Mouse (Mus musculus): ENCODE data around the gene Cnot3. TPM values are rescaled to one million over a fixed set of nuclear protein-coding genes. Genes with fewer than 3 reads are reported as not detected.

The Cnot3 gene
- polyA plus RNA-seq, 1 experiment from 2014 or later, result 40.5 TPM

DNA sequence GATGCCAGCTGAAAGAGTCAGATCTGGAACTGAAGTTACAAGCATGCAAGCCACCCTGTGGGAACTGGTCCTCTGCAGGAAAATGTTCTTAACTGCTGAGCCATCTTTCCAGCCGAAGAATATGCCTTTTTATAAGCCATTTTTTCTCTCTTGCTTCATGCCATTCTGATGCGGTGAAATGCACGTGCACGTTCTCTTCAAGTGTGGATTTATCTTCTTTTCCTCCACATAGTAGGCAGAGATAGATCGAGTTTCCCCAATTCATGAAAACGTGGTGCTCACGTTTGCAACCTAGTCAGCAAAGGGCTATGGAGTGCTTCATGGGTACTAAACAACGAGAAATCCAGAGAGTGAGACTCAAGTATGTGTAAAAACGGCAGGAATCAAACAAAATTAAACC, 1.2 kb upstream of the Cnot3 start:
- H3K27me3 ChIP-seq (replicated peaks; ENCODE audit: control insufficient read depth, insufficient read depth, low read length), result no peaks in the 10 kb centered on the region
- WGBS, result 27% methylated on average over 9 of the region's 9 CpGs
- H3K27ac ChIP-seq (ENCODE audit: low read depth, low read length), result no peak overlapping the region
- no peak for ATAC-seq
- no peaks in the 10 kb centered on the region for H3K9me3 ChIP-seq (replicated peaks; ENCODE audit: control insufficient read depth, low read length)
- peak overlapping the region; percentile 26; the same call in 1 of the 2 replicates for H3K9ac ChIP-seq (ENCODE audit: low read length)
- no peak for DNase-seq (ENCODE audit: low spot score)
- peak overlapping the region; percentile 36 for H3K4me3 ChIP-seq (ENCODE audit: low read depth, low read length)
- H3K36me3 ChIP-seq (ENCODE audit: control insufficient read depth, insufficient read depth, low read length), result peaks cover 35% of the 10 kb centered on the region
- peak overlapping the region; percentile 62 for H3K4me2 ChIP-seq (ENCODE audit: low read length)
- H3K4me1 ChIP-seq (ENCODE audit: control insufficient read depth, insufficient read depth, low read length), result peaks cover 28% of the 10 kb centered on the region

DNA sequence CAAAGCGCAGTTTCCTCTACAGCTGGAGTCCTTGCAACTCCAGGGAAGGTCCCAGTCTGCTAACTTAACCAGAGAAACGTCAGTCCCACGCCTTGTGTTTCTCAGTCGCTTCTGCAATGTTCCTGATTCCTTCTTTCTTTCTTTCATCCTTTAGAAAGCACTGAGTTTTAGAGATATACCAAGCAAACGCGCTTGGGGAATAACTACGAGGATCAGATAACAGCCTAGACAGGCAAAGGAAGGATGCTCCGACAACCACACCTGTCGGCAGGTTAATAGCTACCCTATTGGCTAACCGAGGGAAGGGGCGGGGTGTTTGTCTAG, 758 bp upstream of the Cnot3 start:
- peaks cover 28% of the 10 kb centered on the region for H3K4me1 ChIP-seq (ENCODE audit: control insufficient read depth, insufficient read depth, low read length)
- no peak overlapping the region for H3K27ac ChIP-seq (ENCODE audit: low read depth, low read length)
- H3K27me3 ChIP-seq (replicated peaks; ENCODE audit: control insufficient read depth, insufficient read depth, low read length), result no peaks in the 10 kb centered on the region
- H3K36me3 ChIP-seq (ENCODE audit: control insufficient read depth, insufficient read depth, low read length), result peaks cover 31% of the 10 kb centered on the region
- WGBS, result 0% methylated on average over 11 of the region's 11 CpGs
- DNase-seq (ENCODE audit: low spot score), result no peak
- peak overlapping the region; percentile 62 for H3K4me2 ChIP-seq (ENCODE audit: low read length)
- no peaks in the 10 kb centered on the region for H3K9me3 ChIP-seq (replicated peaks; ENCODE audit: control insufficient read depth, low read length)
- ATAC-seq, result no peak
- peak overlapping the region; percentile 26; the same call in 1 of the 2 replicates for H3K9ac ChIP-seq (ENCODE audit: low read length)
- peak overlapping the region; percentile 36 for H3K4me3 ChIP-seq (ENCODE audit: low read depth, low read length)

DNA sequence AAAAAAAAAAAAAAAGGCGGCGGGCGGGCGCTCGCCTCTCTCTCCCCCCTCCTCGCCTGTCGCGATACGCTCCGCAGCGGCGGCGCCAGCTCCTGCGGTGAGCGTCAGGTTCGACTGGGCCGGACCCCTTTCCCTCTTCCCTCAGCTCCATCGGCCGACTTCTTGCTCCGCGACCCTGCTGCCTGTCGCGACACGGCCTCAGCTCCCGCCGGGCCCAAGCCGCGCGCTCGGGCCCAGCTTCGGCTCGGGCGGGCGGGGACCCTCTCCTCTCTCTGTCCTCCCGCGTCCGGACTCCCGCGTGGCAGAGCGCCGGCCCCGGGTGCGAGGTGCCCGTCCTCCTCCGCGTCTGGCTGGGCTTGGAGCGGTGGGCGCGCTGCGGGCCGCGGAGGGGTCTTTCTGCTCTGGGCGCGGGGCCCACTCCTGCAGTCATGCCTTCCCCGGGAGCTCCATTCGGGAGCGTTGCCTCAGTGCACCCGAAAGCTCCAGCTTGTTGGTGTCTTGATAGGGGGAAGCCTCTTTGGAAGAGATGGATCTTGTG, 489 bp downstream of the Cnot3 start:
- DNase-seq (ENCODE audit: low spot score) (peak; percentile 15), ATAC-seq (peak; percentile 13; the same call in 1 of the 2 replicates)
- H3K9me3 ChIP-seq (replicated peaks; ENCODE audit: control insufficient read depth, low read length), result no peaks in the 10 kb centered on the region
- peak overlapping the region; percentile 98 for H3K9ac ChIP-seq (ENCODE audit: low read length)
- H3K27ac ChIP-seq (ENCODE audit: low read depth, low read length), result peak overlapping the region; percentile 98
- peaks cover 28% of the 10 kb centered on the region for H3K36me3 ChIP-seq (ENCODE audit: control insufficient read depth, insufficient read depth, low read length)
- peaks cover 28% of the 10 kb centered on the region for H3K4me1 ChIP-seq (ENCODE audit: control insufficient read depth, insufficient read depth, low read length)
- peak overlapping the region; percentile 89 for H3K4me2 ChIP-seq (ENCODE audit: low read length)
- peak overlapping the region; percentile 100 for H3K4me3 ChIP-seq (ENCODE audit: low read depth, low read length)
- WGBS, result 0% methylated on average over 46 of the region's 58 CpGs
- no peaks in the 10 kb centered on the region for H3K27me3 ChIP-seq (replicated peaks; ENCODE audit: control insufficient read depth, insufficient read depth, low read length)

DNA sequence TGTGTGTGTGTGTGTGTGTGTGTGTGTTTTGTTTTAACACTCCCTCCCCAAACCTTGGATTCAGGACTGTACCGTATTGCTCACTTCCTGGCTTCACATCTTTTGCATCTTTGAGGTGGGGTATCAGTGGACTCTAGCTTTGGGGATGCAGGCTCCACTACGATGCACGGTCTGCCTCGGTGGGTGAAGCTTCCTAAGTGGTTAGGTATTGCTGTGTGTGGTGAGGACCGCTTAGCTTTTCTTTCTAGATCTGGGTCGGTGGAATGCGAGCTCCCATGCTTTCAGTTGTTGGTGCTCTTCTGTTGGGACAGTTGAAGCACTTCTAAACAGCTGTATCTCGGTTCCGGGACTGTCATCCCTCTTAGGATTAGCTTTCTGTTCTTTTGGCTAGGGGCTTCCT, 1.1 kb downstream of the Cnot3 start:
- Histone ChIP-seq H3K4me2 (ENCODE audit: low read length) (peak overlapping the region; percentile 89), H3K4me1 (ENCODE audit: control insufficient read depth, insufficient read depth, low read length) (peaks cover 28% of the 10 kb centered on the region), H3K27ac (ENCODE audit: low read depth, low read length) (peak overlapping the region; percentile 98; the same call in 1 of the 2 replicates), H3K4me3 (ENCODE audit: low read depth, low read length) (peak overlapping the region; percentile 100), H3K27me3 (replicated peaks; ENCODE audit: control insufficient read depth, insufficient read depth, low read length) (no peaks in the 10 kb centered on the region), H3K9me3 (replicated peaks; ENCODE audit: control insufficient read depth, low read length) (no peaks in the 10 kb centered on the region), H3K9ac (ENCODE audit: low read length) (peak overlapping the region; percentile 98), H3K36me3 (ENCODE audit: control insufficient read depth, insufficient read depth, low read length) (peaks cover 28% of the 10 kb centered on the region)
- ATAC-seq, result no peak
- WGBS, result 24% methylated on average over 9 of the region's 9 CpGs
- no peak for DNase-seq (ENCODE audit: low spot score)

DNA sequence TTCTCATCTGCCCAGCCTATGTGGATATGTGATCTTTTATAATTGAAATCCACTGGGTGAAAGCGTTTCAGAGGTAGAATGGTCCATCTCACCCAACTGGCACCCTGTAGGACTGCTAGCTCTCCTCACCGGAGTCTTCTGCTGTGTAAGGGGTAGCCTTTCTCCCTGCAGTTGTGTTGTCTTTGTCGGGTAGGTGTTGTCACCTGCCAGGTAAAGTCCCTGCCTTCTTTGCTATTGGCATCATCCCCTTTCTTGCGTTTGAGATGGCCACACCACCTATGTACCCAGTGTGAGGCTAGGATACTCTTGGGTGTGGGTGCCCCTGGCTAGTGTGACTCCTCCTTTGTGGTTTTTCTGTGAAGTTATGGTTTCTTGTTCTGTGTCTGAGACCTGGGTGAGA, 1.6 kb downstream of the Cnot3 start:
- H3K9ac ChIP-seq (ENCODE audit: low read length), result peak overlapping the region; percentile 98
- ATAC-seq (no peak), DNase-seq (ENCODE audit: low spot score) (no peak)
- peak overlapping the region; percentile 89 for H3K4me2 ChIP-seq (ENCODE audit: low read length)
- WGBS, result 65% methylated on average over 4 of the region's 4 CpGs
- H3K9me3 ChIP-seq (replicated peaks; ENCODE audit: control insufficient read depth, low read length), result no peaks in the 10 kb centered on the region
- H3K27me3 ChIP-seq (replicated peaks; ENCODE audit: control insufficient read depth, insufficient read depth, low read length), result no peaks in the 10 kb centered on the region
- H3K4me1 ChIP-seq (ENCODE audit: control insufficient read depth, insufficient read depth, low read length), result peaks cover 28% of the 10 kb centered on the region
- H3K4me3 ChIP-seq (ENCODE audit: low read depth, low read length), result peak overlapping the region; percentile 100
- peaks cover 28% of the 10 kb centered on the region for H3K36me3 ChIP-seq (ENCODE audit: control insufficient read depth, insufficient read depth, low read length)
- no peak overlapping the region for H3K27ac ChIP-seq (ENCODE audit: low read depth, low read length)

DNA sequence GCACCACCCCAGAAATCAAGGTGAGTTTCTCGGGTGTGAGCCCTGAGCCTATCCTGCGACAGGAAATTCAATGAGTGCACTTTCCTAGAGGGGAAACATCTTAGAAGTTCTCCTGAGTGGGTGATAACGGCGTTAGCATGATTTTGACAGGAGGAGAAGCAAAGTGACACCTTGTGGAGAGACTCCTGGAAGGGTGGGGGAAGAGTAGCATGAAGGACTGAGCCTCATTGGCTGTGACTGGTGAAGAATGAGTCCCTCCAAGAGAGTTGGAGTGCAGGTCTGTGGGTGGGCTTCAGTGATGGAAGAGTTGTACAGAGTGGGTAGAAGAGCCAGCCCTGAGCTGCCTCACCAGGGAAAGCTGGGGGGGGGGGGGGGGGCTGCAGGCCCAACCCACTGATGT, 11.9 kb downstream of the Cnot3 start:
- no peak overlapping the region for H3K9ac ChIP-seq (ENCODE audit: low read length)
- H3K27me3 ChIP-seq (replicated peaks; ENCODE audit: control insufficient read depth, insufficient read depth, low read length), result no peaks in the 10 kb centered on the region
- H3K9me3 ChIP-seq (replicated peaks; ENCODE audit: control insufficient read depth, low read length), result no peaks in the 10 kb centered on the region
- ATAC-seq (no peak), DNase-seq (ENCODE audit: low spot score) (no peak)
- H3K27ac ChIP-seq (ENCODE audit: low read depth, low read length), result no peak overlapping the region
- no peaks in the 10 kb centered on the region for H3K4me1 ChIP-seq (ENCODE audit: control insufficient read depth, insufficient read depth, low read length)
- H3K4me3 ChIP-seq (ENCODE audit: low read depth, low read length), result no peak overlapping the region
- H3K4me2 ChIP-seq (ENCODE audit: low read length), result no peak overlapping the region
- WGBS, result 91% methylated on average over 4 of the region's 4 CpGs
- peaks cover 100% of the 10 kb centered on the region for H3K36me3 ChIP-seq (ENCODE audit: control insufficient read depth, insufficient read depth, low read length)

DNA sequence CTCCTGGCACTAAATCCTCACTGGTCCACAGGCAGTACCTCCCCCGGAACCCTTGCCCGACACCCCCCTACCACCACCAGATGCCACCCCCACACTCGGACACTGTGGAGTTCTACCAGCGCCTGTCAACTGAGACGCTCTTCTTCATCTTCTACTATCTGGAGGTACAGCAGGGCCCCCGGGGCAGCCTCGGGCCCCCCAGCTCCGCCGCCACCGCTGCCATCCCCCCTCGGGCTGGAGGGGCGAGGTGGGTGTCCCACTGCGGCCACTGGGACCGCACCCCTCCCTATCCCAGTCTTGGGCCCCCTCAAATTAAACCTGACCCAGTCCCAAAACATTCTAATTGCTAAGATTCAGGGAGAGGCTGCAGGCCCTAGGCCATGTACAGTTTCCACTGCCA, 13.5 kb downstream of the Cnot3 start:
- Histone ChIP-seq H3K4me1 (ENCODE audit: control insufficient read depth, insufficient read depth, low read length) (peaks cover 1% of the 10 kb centered on the region; the same call in 1 of the 2 replicates), H3K27ac (ENCODE audit: low read depth, low read length) (no peak overlapping the region), H3K27me3 (replicated peaks; ENCODE audit: control insufficient read depth, insufficient read depth, low read length) (no peaks in the 10 kb centered on the region), H3K4me2 (ENCODE audit: low read length) (no peak overlapping the region), H3K36me3 (ENCODE audit: control insufficient read depth, insufficient read depth, low read length) (peaks cover 100% of the 10 kb centered on the region), H3K4me3 (ENCODE audit: low read depth, low read length) (no peak overlapping the region), H3K9me3 (replicated peaks; ENCODE audit: control insufficient read depth, low read length) (no peaks in the 10 kb centered on the region), H3K9ac (ENCODE audit: low read length) (no peak overlapping the region)
- ATAC-seq, result no peak
- WGBS, result 94% methylated on average over 14 of the region's 14 CpGs
- DNase-seq (ENCODE audit: low spot score), result no peak

DNA sequence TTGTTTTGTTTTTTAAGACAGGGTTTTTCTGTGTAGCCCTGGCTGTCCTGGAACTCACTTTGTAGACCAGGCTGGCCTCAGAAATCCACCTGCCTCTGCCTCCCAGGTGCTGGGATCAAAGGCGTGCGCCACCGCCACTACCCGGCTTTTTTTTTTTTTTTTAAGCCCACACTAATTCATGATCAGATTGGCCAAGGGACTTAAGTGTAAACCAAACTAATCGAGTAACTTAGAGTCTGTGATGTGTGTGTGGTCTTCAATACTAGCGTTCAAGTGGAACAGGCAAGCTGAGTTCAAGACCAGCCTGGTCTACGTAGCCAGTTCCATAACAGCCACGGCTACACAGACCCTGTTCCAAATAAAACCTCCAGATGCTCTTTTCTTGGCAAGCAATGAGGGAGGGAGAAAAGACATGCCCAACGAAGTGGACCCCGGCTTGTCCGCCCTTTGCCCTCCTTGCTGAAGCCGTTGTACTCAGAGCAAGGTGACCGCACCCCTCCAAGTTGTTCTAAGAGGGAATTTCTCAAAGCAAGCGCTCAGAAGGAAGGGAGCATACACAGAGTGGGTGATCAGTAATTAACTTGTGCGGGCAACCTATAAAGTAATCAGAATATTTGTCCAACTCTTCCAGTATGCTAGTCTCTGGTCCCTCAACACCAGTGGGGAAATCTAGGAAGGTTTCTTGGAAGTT, 19.6 kb downstream of the Cnot3 start:
- WGBS, result 31% methylated on average over 15 of the region's 15 CpGs
- peak; percentile 37 for ATAC-seq
- Histone ChIP-seq H3K9ac (ENCODE audit: low read length) (peak overlapping the region; percentile 76), H3K27me3 (replicated peaks; ENCODE audit: control insufficient read depth, insufficient read depth, low read length) (no peaks in the 10 kb centered on the region), H3K9me3 (replicated peaks; ENCODE audit: control insufficient read depth, low read length) (no peaks in the 10 kb centered on the region), H3K36me3 (ENCODE audit: control insufficient read depth, insufficient read depth, low read length) (peaks cover 39% of the 10 kb centered on the region), H3K27ac (ENCODE audit: low read depth, low read length) (peak overlapping the region; percentile 80), H3K4me3 (ENCODE audit: low read depth, low read length) (peak overlapping the region; percentile 69), H3K4me1 (ENCODE audit: control insufficient read depth, insufficient read depth, low read length) (peaks cover 10% of the 10 kb centered on the region), H3K4me2 (ENCODE audit: low read length) (peak overlapping the region; percentile 84)
- DNase-seq (ENCODE audit: low spot score), result peak; percentile 11
